Mouse (Mus musculus) T-cell, adult 2 months (primary cell): ENCODE measurements around the gene Bmp4.

Experiments used
- DNase-seq: peaks from one replicate; pipeline ENCODE4 v3.0.0; 2022; ENCODE audit warnings: low spot score

Bmp4 gene

DNA sequence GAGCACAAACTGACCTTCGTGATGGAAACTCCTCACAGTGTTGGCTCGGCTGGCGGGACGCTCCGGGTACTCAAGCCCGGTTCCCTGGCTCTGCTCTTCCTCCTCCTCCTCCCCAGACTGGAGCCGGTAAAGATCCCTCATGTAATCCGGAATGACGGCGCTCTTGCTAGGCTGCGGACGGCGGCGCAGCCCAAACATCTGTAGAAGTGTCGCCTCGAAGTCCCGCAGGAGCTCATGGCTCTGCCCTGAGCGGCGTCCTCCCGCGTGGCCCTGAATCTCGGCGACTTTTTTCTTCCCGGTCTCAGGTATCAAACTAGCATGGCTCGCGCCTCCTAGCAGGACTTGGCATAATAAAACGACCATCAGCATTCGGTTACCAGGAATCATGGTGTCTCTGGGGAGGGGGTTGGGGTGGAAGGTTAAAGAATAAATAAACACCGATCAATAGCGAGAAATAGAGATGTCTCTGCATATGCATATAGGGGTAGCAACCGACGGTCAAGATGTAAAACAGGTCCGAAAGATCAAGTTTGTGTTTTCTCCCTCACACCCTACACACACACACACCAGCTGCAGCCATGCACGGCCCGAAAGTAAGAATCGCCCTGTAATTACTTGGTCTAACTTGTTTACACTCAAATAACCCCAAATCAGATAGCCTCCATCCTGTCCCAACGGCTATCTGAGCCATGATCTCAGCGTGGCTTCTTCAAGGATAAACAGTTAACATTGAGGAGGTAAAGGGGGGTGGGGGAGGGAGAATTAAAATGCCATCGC is 4.6 kb downstream of the Bmp4 start:
- no peak for DNase-seq

DNA sequence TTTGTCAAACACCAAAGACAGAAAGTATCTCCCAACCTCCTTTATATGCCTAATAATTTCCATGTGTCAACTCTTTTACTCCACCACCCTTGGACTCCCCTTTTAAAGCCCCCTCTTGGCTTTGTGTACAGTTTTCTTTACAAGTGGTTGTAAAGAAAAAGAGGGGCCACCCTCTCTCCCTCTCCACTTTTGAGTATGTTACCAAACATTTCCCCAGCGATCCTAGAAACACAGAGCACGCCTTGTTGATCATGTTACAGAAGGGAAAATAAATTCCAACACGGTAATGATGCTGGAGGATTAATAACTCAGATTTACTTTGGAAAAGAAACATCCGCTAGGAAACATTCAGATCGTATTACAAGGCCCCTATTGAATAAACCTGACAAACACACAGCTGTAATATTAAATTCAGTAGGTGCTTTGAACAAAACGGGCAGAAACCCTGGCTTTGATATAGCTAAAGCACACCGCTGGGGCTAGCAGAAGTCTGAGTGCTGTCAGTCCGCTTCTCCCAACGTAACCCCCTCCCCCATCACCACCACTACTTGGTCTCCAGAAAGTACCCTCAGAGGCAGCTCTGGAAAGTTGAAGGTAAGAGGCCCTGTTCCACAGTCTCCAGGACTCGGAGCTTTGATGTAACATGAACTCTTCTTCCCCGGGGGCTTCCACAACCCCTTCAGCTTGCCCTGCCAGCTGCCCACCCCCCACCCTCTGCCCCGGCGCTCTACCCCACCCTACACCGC is 5.3 kb downstream of the Bmp4 start:
- no peak for DNase-seq

DNA sequence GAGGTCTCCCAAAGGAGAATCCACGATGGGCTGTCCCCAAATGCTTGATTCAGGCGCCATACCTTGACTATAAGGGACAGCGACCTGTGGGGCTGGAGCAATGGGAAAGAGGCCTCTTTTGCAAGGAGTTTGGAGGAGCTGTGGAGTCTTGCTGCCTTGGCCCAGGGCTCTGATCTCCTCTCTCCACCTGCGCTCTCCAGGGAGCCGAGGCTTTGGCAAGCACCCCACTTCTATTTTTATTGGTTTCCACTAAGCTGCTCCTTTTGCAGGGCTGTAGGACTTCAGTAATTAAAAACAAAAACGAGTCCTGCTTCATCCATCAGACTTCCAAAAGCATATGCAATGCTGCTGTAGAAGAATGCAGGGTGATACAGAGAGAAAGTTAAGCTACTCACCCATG is 9.0 kb downstream of the Bmp4 start:
- no peak for DNase-seq

DNA sequence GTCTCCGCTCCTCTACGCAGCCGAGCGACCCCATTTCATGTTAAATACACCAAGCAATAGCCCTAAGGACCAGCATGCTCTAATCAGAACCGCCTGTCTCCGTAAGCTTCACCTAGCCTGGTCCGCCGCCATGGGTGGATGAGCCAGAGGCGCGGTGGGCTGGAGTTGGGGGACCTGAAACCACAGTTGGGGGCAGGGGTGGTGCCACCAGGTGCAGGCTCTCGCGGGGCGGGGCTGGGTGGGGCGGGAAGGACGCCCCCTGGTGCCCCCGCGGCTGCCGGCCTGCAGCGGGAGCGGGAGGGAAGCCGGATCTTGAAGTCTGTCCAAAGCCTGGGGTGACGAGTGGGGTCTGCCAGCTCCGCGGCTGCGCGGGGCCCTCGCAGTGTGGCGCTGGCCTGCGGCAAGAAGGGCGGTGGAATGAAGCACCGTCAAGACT is 10.2 kb downstream of the Bmp4 start:
- DNase-seq = no peak

DNA sequence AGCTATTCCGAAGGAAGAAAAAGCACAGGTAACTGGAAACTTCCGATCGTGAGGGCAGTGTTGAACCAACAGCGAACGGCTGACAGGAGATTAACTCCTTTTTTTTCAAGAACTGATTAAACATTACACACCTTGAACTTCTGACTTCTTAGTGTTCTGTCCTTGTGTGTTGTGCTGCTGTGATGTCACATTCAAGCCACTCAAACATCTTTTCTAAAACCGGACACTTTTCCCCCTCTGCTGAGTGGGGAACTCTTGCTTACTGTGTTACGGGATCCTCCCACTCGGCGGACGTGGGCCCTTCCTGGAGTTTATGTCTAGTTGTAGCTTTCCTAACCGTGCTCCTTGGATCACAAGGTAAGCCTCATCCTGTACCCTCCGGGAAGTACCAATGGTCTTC is 11.2 kb downstream of the Bmp4 start, which contains the start of gene Gm15217:
Gm15217 (plus strand) TSS at position 130 of the 400 bp plus-strand sequence.
- DNase-seq = no peak

DNA sequence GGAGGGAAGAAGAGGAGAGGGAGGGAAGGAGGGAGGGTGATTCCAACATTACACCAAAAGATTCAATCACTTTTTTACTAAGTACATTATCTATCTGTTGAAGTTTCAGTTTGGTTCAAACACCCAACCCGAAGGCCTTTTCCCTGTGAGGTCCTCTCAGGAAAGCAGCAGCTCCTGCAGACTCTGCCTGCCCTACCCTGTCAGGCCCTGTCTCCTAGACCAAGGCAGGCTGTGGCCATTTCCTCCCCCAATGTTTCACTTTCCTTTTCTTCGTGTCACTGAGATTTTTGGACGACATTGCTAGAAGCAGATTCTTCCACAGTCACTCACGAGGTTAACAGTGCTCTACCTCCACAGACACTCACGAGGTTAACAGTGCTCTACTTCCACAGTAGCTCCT is 14.7 kb downstream of the Bmp4 start:
- no peak for DNase-seq

DNA sequence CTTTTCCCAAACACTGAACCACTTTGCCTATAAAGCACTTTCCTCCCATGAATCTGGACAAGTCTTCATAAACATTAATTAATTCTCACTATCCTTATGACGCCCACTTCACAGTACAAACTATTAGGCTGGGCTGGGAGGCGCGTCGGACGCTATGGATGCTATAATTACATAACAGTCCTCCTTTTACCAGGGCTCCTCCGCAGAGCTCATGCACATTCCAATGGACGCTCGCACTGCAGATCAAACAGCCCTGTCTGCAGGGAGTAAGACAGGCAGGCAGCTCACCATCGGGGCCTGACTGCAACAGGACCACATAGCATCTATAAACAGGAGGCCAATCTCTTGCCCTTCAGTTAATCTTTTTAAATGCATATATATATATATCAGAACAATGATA is 18.0 kb downstream of the Bmp4 start:
- DNase-seq = no peak

DNA sequence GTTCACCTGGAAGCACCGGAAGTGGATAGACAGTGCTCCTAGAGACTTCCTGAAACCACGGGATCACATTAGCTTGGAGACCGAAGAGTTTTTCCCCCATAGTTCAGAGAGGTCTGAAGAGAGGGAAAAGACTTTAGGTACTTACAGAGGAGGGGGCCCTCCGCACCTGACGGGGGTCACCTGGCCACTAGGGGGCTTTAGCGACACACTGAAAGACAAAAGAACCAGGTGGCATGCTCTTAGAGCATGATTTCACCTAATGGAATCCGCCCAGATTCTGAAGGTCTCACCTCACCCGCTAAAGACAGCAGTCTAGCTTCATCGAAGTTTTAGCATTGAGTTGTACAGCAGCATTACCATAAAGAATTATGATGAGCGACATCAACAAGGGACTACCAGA is 27.3 kb downstream of the Bmp4 start:
- DNase-seq = no peak

DNA sequence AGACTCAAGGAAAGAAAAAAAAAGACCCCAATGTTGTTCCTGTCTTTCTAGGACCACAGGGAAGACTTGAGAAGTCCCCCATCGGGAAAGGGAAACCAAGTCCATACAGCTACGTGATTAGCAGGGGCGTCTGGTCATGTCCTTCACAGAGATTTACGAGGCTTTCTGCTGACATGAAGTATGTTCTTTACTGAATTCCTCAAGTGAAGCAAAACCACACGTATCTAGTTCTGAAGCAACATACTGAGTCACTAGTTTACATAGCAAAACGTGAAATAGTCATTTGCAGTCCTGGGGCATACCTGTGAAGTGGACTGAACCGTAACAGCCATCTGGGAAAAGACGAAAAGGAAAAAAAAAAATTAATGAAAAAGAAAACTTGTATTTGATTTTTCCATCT is 32.8 kb downstream of the Bmp4 start:
- no peak for DNase-seq

DNA sequence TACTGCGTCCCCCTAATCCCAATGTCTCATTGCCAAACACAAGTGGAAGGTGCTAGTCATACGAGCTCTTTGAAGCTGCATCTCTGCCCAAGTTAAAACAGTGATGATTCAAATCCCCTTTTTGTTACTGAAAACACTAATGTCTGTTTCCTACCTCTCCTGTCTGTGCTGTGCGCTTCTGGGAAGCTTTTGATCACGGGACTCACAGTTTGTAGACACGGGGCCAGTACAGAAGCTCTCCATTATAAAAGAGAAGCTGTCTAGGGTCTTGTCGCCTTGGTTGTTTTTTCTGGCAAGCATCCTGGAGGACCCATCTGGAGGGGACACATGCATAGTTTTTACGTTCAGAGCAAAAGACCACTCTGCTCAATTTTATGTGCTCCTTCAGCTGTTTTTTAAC is 33.2 kb downstream of the Bmp4 start:
- no peak for DNase-seq

DNA sequence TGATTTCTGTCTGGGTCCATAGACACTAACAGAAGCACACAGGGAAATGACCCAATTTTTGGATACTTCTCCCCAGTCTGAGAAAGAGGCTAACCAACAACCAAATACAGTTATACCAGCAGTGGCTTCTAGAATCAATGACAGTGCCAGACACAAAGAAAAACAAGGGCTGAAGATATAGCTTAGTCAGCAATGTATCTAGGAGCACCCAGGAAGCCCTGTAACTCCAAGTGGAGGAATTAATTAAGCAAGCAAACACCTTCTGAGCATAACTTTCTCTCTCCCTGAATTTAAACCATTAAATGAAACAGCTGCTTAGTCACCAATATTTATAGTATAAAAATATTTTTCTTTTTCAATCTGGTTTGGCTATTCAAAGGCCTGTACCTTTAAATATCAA is 45.7 kb downstream of the Bmp4 start:
- no peak for DNase-seq

DNA sequence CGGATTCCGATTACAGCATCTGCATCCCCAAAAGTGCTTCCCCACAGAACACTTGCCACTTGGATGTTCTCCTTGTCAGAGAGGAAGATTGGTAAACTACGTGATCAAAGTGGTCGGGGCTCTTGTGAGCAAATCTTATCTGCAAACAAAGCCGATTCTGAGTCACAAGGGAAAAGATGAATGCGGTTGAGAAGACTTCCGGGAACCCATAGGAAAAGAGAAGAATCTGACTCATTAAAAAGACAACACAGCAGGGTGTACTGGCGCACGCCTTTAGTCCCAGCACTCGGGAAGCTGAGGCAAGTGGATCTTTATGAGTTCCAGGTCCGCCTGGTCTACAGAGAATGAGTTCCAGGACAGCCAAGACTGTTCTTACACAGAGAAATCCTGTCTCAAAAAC is 51.7 kb downstream of the Bmp4 start:
- no peak for DNase-seq
